Mouse (Mus musculus): ENCODE measurements at regions not wholly inside any gene's neighbourhood (a gene's known extent, or its start where the extent isn't known, plus 50 kb on each side); places are given as distances from the start of the nearest gene placed in this dataset.

GRCm38 (mm10) chr13:51970051-51970450, 123.6 kb downstream of the Gadd45g start:
- TF ChIP-seq CTCF (IDR thresholded peaks at IDR 0.05; ENCODE audit: low read depth, low read length): no peak
- no peak for TF ChIP-seq POLR2A (IDR thresholded peaks at IDR 0.05; ENCODE audit: borderline replicate concordance, low read depth, low read length)
